Mouse (Mus musculus) embryonic fibroblast, embryonic 13.5 days (primary cell): ENCODE measurements around the gene Pik3c2b.

Source experiments
- CTCF ChIP-seq: IDR thresholded peaks from 2 replicates; pipeline ENCODE4 v1.5.1; 2011; ENCODE audit warnings: mild to moderate bottlenecking, control low read depth, low read length, moderate library complexity, borderline replicate concordance; ENCODE audit not compliant: insufficient read depth
- POLR2A ChIP-seq: IDR thresholded peaks from 2 replicates; pipeline ENCODE4 v1.6.1; 2011; ENCODE audit warnings: low read depth, mild to moderate bottlenecking, control low read depth, low read length, moderate library complexity

GRCm38 (mm10) chr1:133134881-133135280 is 89.4 kb downstream of the Pik3c2b start:
- TF ChIP-seq CTCF (no peak), POLR2A (no peak)
